Mouse (Mus musculus) lung, postnatal 4 days (tissue): Measurements from ENCODE around the gene Gm12185.
"Not testable (repeated sequence)": the region's sequence is repeated elsewhere in the genome, so short reads cannot be mapped to it uniquely, and the experiment has no call there.

Experiments used
- DNase-seq, 2 experiments: peaks; one replicate each; pipeline ENCODE4 v3.0.0; 2021

Gene Gm12185

GRCm38 (mm10) chr11:48908459-48908858 lies 83.6 kb downstream of the Gm12185 start:
- DNase-seq = no peak

- no peak for DNase-seq
Observed at GRCm38 (mm10) chr11:48902021-48902420, 90.0 kb downstream of the Gm12185 start, which contains the start of gene Gm5431. Gm5431 (minus strand) TSS chr11:48902214.

- DNase-seq = not testable (repeated sequence)
Observed at GRCm38 (mm10) chr11:48901567-48901930, 90.5 kb downstream of the Gm12185 start.

- not testable (repeated sequence) for DNase-seq
Observed at GRCm38 (mm10) chr11:48900654-48901566, 91.1 kb downstream of the Gm12185 start.

- DNase-seq = no peak
Observed at GRCm38 (mm10) chr11:48898812-48899431, 93.1 kb downstream of the Gm12185 start.

GRCm38 (mm10) chr11:48876680-48877079 lies 115.3 kb downstream of the Gm12185 start:
- DNase-seq = no peak

- not testable (repeated sequence) for DNase-seq
Observed at GRCm38 (mm10) chr11:48875343-48875837, 116.6 kb downstream of the Gm12185 start.

- peak in 1 of 2 experiments; percentile 69 for DNase-seq
Observed at GRCm38 (mm10) chr11:48874465-48874864, 117.6 kb downstream of the Gm12185 start.

- DNase-seq = no peak
Observed at GRCm38 (mm10) chr11:48873591-48874290, 118.3 kb downstream of the Gm12185 start.

GRCm38 (mm10) chr11:48872695-48873300 lies 119.2 kb downstream of the Gm12185 start:
- no peak for DNase-seq

GRCm38 (mm10) chr11:48871817-48872541 lies 120.0 kb downstream of the Gm12185 start:
- peak; percentile 37 to 53 for DNase-seq

- DNase-seq = peak; percentile 73 to 80
Observed at GRCm38 (mm10) chr11:48871201-48871772, 120.7 kb downstream of the Gm12185 start, which contains the start of gene Irgm1. Irgm1 (minus strand) TSS chr11:48871683.

GRCm38 (mm10) chr11:48870781-48871180 lies 121.2 kb downstream of the Gm12185 start:
- DNase-seq = no peak

- peak in 1 of 2 experiments; percentile 26 for DNase-seq
Observed at GRCm38 (mm10) chr11:48869380-48870110, 122.5 kb downstream of the Gm12185 start.

GRCm38 (mm10) chr11:48866481-48866880 lies 125.5 kb downstream of the Gm12185 start:
- no peak for DNase-seq

- DNase-seq = no peak
Observed at GRCm38 (mm10) chr11:48863808-48864207, 128.2 kb downstream of the Gm12185 start.

- DNase-seq = no peak
Observed at GRCm38 (mm10) chr11:48862784-48863319, 129.2 kb downstream of the Gm12185 start.

GRCm38 (mm10) chr11:48859014-48859413 lies 133.0 kb downstream of the Gm12185 start:
- peak in 1 of 2 experiments; percentile 63 for DNase-seq
